Mouse (Mus musculus): Measurements from ENCODE around the gene Sco2.

Gene Sco2

DNA sequence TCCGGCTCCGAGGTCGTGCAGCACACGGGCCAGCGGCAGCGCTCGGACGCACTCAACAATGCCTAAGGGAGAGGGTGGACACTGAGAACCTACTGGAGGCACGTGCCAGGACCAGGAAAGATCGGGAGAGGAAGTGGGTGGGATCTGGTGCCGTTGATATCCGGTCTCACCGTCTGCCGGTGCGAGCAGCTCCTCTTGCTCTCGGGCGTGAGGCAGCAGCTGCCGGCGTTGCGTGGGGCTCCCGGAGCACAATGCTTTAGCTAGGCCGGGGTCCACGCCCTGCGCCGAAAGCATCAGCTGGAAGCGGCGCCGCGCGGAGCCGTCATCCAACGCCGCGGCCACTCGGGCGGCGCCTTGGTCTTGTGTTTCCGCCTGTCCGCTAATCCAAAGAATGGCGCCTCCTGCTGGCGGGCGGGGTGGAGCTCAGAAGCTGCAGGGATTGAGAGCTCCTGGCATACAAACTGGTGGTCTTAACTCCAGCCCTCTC lies at the start of gene Sco2:
Gene Sco2, minus strand, starts transcription at position 85 of the 487 bp plus-strand sequence.
- peak; percentile 98 for DNase-seq (ENCODE audit: low spot score)

DNA sequence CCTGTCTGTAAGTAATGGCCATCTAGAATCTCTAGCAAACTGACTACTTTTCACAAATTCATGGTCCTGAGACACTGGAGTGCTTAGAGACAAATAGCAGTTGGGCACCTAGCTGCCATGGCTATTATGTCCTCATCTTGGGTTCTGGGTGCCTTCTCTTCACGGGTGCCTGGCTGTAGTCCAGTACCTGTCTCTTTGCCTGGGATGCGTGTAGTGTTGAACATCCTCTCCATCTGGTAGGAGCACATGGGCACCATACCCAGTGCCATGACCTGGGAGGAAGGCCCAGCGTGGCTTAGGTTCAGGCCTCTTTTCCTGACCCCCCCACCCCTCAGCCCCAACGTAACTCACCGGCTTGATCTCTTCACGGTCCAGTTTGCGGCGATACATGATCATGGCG lies 48.3 kb upstream of the Sco2 start:
- DNase-seq (ENCODE audit: low spot score) = no peak

GRCm38 (mm10) chr15:89415282-89415681 lies 41.6 kb upstream of the Sco2 start:
- no peak for DNase-seq (ENCODE audit: low spot score)

DNA sequence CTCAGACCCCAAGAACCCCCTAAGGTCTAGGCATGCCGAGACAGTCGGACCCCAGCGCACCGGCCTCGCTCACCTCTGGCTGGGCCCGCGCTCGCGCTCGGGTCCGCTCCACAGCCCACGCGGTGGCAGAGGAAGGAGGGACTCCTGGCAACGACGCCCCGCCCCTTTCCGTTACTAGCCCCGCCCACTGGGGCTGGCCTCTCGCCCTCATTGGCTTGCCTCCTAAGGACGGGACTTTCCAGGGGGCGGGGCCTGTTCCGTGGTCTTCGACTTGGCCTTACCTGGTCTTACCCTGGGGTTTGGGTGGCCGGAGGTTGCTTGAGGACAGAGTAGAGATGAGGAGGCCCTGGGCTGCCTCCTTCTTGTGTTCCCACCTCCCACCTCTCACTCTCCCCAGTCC lies 36.5 kb upstream of the Sco2 start, which contains the start of gene Syce3:
Gene Syce3, minus strand, starts transcription at position 386 of the 400 bp plus-strand sequence.
- no peak for DNase-seq (ENCODE audit: low spot score)

DNA sequence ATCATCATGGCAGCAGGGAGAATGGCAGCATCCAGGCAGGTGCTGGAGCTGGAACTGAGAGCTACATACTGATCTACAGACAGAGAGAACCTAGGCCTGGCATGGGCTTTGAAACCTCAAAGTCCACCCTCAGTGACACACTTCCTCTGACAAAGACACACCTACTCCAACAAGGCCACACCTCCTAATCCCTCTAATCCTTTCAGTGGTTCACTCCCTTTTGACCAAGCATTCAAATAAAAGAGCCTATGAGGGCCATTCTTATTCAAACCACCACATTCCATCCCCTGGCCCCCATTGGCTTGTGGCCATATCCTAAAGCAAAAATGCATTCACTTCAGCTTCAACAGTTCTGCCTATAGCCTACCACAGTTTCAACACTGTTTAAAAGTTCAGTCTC lies 33.0 kb upstream of the Sco2 start:
- no peak for DNase-seq (ENCODE audit: low spot score)

DNA sequence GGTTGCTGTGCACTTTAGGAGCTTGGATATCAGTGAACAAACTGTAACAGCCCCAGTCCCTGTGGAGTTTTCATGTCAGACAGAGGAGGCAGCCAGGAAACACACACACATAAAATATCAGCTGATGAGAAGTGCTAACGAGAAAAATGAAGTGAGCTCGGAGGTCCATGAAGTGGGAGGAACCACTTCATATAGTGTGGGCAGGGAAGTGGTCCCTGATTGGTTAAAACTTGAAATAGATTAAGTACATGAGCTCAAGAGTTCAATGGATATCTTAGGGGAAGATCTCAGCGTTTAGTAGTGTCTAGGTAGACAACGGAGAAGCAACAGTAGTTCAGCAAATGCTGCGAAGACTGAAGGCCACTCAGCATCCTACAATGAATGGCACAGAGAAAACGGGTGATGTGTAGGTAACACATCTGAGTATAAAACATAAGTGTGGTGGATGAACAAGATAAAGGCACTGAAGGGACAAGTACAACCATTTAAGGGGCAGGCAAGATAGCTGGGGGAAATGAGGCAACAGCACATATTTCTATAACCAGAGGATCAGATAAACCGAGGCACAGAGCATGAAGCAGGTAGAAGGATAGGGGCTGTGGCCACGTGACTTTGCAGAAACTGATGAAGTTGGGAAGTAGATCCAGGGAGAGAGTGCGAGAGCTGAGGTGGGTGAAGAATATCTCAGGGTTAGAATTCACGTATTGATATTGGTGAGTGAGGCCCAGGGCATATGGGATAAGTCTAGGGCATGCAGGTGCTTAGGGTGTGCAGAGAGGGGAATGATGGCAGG lies 31.4 kb upstream of the Sco2 start:
- no peak for DNase-seq (ENCODE audit: low spot score)

- no peak for DNase-seq (ENCODE audit: low spot score)
Observed at GRCm38 (mm10) chr15:89402471-89402870, 28.8 kb upstream of the Sco2 start.

DNA sequence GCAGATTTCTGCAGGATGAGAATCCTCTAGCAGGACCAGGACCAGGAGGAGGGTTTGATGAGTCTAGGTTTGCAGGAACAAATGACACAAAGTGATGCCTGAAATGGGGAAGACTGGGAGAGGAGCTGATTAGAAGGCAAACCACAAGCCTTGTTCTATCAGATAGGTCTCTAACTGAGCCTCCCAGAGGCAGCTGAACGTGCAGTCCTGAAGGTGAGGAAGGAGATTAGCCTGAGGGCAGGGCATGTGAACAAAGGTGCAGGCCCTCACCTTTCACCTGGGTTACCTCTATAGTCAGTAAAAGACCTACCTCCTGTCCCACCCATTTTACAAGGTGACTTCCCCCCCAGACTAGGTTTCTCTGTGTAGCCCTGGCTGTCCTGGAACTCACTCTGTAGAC lies 26.1 kb upstream of the Sco2 start:
- no peak for DNase-seq (ENCODE audit: low spot score)

DNA sequence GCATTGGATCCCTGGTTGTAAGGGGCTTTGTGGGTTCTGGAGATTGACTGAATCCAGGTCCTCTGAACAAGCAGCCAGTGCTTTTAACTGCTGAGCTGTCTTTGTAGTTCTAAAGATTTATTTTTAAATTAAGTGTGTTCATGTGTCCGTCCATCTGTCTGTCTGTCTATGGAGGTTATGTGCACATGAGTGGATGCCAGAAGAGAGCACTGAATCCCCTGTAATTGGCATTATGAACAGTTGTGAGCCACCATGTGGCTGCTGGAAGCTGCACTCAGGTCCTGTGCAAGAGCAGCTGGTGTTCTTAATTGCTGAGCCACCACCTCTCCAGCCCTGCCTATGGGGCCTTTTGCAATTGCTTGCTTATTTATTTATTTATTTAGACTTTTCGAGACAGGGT lies 24.5 kb upstream of the Sco2 start:
- no peak for DNase-seq (ENCODE audit: low spot score)

GRCm38 (mm10) chr15:89396883-89397282 lies 23.2 kb upstream of the Sco2 start:
- no peak for DNase-seq (ENCODE audit: low spot score)

- no peak for DNase-seq (ENCODE audit: low spot score)
Observed at GRCm38 (mm10) chr15:89390081-89390480, 16.4 kb upstream of the Sco2 start.

GRCm38 (mm10) chr15:89387127-89387526 lies 13.5 kb upstream of the Sco2 start:
- no peak for DNase-seq (ENCODE audit: low spot score)

DNA sequence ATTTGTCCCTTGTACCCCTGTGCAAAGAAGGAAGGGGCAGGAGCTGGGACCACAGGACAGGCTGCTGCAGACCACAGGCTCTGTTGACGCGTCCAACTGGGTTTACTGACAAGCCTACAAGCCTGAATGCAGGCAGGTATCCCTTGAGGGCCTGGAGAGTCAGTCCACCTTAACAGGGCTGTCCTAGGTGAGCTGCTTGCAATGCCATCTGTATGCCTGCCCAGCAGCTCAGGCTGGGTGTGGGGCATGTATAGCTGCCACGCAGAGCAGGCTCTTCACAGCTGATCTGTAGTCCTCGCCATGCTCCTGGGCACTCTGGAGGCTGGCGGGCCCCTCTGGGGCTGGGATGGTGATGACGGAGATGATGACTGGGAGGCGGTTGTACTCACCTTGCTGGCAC lies 11.0 kb upstream of the Sco2 start, which contains the start of gene Klhdc7b:
Gene Klhdc7b, plus strand, starts transcription at position 301 of the 400 bp plus-strand sequence.
- DNase-seq (ENCODE audit: low spot score) = no peak

GRCm38 (mm10) chr15:89379429-89379828 lies 5.8 kb upstream of the Sco2 start:
- DNase-seq (ENCODE audit: low spot score) = no peak

GRCm38 (mm10) chr15:89378831-89379401 lies 5.3 kb upstream of the Sco2 start, which contains the start of gene Odf3b:
Gene Odf3b (minus strand): TSS chr15:89379282.
- DNase-seq (ENCODE audit: low spot score) = no peak

DNA sequence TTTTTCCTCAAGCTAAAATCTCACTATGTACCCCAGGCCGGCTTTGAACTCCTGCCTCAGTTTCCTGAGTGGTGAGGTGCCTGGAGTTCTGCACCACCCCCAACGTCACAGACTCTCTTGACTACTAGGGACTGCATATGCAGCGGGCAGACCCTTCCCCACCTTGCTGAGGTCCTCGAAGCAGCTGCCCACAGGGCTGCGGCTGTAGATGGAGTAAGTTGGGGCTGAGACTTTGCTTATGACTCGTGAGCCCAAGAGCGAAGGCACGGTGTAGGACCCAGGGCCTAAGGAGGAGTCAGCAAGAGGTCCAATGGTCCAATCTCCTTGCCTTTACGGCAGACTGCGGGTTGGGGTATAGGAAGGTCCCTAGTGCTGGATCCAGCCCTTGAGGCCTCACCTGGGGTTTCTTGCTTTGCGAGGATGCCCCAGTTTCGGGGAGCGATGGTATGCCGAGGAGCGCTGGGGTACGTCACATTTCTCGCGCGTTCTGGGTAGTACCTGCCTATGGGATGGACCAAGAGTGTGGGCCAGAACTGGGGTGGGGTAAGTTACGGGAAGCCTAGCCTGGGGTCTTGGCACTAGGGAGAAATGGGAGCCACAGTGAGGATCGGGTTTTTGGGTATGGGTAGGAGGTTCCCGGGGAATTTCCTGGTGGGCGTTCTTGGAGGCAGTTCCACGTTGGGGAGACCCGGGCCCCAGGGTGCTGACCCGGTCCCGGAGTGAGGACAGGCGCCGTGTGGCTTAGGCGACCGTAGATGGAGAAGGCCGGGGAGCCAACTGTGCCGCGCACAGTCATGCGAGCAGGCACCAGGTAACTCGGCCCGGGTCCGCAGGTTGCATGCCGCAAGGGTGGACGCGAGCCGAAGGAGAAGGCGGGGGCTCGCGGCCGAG lies 4.5 kb upstream of the Sco2 start:
- DNase-seq (ENCODE audit: low spot score) = no peak

DNA sequence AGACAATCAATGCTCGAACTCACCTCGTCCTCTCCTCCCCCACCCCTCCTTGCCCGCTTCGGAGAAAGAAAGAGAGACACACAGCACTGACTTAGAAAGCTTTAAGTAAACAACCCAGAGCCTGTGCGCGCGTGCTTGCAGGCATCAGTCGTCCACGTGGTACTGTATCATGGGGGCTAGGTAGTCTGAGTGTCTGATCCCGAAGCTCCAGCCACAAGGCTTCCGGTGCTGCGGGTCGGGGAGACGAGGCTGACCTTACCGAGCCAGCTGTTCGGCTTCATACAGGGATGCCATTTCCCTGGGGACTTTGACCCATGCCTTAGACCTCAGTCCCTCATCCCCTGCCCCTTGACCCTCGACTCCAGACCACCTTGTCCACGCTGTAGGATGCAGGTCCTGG lies 3.7 kb upstream of the Sco2 start:
- DNase-seq (ENCODE audit: low spot score) = no peak

DNA sequence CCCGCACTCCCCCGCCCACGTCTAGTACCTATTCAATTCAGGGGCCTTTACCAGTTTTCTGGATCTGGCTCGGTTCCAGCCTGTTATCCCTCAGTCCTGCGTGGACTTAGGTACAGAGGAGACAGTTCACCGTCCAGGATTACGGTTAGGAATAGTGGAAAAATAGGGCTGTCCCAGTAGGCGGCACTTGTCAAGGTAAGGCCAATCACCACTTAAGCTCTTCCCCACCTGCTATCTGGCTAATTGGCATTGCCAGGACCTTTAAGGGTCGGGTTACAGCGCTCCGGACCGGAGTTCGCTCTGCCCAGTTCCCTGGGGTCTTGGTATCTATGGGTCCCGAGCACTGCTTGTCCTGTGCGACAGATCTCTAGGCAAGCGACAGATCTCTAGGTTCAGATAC lies 3.3 kb upstream of the Sco2 start, which contains the start of gene Tymp:
Gene Tymp, minus strand, starts transcription at position 83 of the 400 bp plus-strand sequence.
- no peak for DNase-seq (ENCODE audit: low spot score)

- DNase-seq (ENCODE audit: low spot score) = no peak
Observed at GRCm38 (mm10) chr15:89376040-89376439, 2.4 kb upstream of the Sco2 start.

GRCm38 (mm10) chr15:89374801-89375534 lies 1.3 kb upstream of the Sco2 start:
- DNase-seq (ENCODE audit: low spot score) = no peak

GRCm38 (mm10) chr15:89374340-89374739 lies 694 bp upstream of the Sco2 start:
- no peak for DNase-seq (ENCODE audit: low spot score)
